Mouse (Mus musculus) brown adipose tissue, adult 24 weeks (tissue): ENCODE results near the gene Mmp25. TPM values are rescaled to one million over a fixed set of nuclear protein-coding genes. Genes with fewer than 3 reads are reported as not detected.

ENCODE experiments used
- H3K27ac ChIP-seq: fragments of 200-500 bp; replicated peaks from 2 replicates; pipeline ENCODE4 v1.5.1; 2012; ENCODE audit warnings: low read depth, mild to moderate bottlenecking, low read length
- H3K4me1 ChIP-seq: fragments of 200-500 bp; 2 replicates; pipeline ENCODE4 v1.6.1; 2012; ENCODE audit warnings: low read length, mixed read lengths; ENCODE audit not compliant: control insufficient read depth, insufficient read depth, insufficient read length
- H3K4me3 ChIP-seq: fragments of 200-500 bp; 2 replicates; pipeline ENCODE4 v1.5.1; 2012; ENCODE audit warnings: low read depth, mild to moderate bottlenecking, low read length, moderate library complexity; ENCODE audit not compliant: insufficient read depth
- polyA plus RNA-seq: library from polyadenylated mRNA; stranded (reverse); fragments of >200 nt; gene quantifications from 2 replicates; pipeline ENCODE4 v1.2.4, GENCODE M21; 2012; ENCODE audit not compliant: missing spikeins, insufficient read depth, insufficient read length

Gene Mmp25
- not detected in 2 replicates for polyA plus RNA-seq

DNA sequence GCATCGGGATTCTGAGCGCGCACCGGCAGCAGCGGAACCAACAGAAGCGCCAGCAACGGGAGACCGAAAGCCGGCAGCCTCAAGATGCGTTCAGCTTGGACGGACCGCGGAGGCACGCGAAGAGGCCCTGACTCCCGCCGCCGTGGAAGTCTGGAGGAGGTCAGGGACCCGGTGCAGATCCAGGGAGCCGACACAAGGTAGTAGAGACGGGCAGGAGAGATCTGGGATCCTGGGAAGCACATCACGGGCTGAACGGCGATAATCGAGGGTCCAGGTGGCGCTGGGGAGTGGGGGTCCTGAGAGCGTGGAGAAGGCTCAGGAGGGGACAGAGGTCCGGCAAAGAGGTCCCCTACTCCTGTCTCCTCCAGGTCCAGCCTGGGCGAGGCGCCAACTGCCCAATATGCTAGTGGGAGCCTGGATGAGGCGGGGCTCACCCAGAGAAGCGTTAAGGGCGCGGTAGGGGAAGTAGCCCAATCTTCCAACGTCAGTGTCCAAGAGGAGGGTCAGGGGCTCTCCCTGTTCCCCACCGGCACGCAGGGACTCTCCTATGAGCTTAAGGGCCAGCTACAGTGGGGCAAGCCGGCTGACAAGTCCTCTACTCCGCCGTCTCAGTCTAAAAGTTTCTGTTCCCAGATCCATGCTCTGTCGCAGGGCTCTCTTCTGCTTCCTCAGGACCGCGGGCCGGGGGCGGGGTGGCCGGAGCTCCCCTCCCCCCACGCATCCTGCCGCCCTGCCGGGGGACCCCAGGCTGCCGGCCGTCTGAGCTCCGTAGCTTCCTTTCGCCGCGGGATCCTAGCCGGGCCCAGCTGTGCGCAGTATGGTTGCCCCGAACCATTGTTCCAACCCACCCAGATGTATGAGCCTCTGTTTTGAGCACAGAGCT is at the start of gene Mmp25:
TSS of gene Mmp25 (minus strand) at position 665 of the 883 bp plus-strand sequence.
- no peaks in the 10 kb centered on the region for H3K4me1 ChIP-seq
- no peak within 1 kb of the TSS for H3K27ac ChIP-seq

DNA sequence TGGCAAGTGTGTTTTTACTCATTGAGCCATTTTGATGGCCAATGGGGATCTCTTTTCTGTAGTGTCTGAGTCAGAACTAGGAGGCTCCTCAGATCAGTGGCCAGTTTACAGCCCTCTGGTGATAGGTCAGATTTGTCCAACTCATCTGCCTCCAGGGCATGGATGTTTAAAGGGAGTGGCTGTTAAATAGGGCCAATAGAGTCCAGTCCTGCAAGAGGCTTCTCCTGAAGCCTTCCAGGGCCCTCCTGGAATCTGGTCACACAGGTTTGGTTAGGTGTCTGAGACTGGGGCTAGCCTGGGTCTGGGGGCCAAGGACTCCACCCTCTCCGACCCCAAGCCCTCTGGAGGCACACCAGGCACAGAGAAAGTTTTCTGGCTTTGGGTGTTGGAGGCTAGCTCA is 49.4 kb upstream of the Mmp25 start:
- Histone ChIP-seq H3K27ac (no peak overlapping the region), H3K4me1 (no peaks in the 10 kb centered on the region), H3K4me3 (no peak overlapping the region)

More for the DNA sequence above, at the start of gene Mmp25:
- H3K4me3 ChIP-seq, result peak within 1 kb of the TSS; percentile 58

DNA sequence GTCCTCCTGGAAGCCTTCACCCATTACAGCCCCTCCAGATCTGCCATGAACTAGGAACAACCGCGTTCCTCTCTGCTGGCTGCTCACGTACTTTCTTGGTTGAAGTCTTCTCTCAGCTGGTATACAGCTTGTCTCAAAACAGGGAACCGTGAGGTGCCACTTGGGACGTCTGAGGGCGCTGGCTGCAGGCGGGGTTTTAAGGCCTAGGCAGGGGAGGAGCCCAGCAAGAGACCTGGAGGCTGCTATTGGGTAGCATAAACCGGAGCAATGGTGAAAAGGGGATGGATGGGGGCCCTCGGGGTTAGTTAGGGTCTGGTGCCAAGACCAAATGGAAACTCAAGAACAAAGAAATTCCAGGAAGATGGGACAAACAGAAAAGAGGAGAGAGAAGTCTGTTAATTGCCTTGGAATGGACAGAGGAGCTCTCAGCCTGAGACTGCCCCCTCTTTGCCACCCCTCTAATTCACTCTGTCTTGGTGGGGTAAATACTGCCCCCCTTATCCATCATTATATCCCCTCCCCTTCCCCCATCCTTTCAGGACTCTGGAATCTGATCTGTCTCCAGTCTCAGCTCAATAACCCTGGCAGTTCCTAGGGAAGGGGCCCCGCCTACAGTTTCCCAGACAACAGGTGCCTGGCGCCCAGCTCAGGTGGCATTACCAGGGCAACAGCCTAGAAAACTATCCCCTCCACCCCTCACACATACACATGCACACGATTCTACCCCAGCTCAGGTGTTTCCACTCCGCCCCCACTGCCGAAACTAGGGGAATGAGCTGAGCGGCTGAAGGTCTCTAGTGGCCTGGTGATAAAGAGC is 39.0 kb upstream of the Mmp25 start, which contains the start of gene Cldn9:
TSS of gene Cldn9 (minus strand) at position 171 of the 817 bp plus-strand sequence.
- no peak within 1 kb of the TSS for H3K27ac ChIP-seq
- no peak within 1 kb of the TSS for H3K4me3 ChIP-seq
- no peaks in the 10 kb centered on the region for H3K4me1 ChIP-seq

DNA sequence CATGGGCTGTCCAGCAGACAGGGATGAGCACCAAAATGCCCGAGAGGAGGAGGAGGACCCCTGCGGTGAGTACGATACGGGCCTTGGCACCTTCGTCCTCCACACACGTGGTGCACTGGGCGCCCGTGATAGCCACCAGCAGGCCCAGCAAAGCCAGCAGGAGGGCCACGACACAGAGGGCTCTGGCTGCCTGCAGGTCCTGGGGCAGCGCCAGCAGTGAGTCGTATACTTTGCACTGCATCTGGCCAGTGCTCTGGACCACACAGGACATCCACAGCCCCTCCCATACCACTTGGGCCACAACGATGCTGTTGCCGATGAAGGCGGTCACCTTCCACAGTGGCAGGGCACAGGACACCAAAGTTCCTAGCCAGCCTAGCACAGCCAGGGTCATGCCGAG is 38.1 kb upstream of the Mmp25 start:
- no peak overlapping the region for H3K27ac ChIP-seq
- no peak overlapping the region for H3K4me3 ChIP-seq

GRCm38 (mm10) chr17:23682530-23682929 is 37.5 kb upstream of the Mmp25 start:
- H3K4me3 ChIP-seq, result no peak overlapping the region
- no peak overlapping the region for H3K27ac ChIP-seq
- no peaks in the 10 kb centered on the region for H3K4me1 ChIP-seq

More for the DNA sequence above, 38.1 kb upstream of the Mmp25 start:
- H3K4me1 ChIP-seq, result no peaks in the 10 kb centered on the region

GRCm38 (mm10) chr17:23682092-23682491 is 37.0 kb upstream of the Mmp25 start:
- Histone ChIP-seq H3K27ac (no peak overlapping the region), H3K4me1 (no peaks in the 10 kb centered on the region), H3K4me3 (no peak overlapping the region)

DNA sequence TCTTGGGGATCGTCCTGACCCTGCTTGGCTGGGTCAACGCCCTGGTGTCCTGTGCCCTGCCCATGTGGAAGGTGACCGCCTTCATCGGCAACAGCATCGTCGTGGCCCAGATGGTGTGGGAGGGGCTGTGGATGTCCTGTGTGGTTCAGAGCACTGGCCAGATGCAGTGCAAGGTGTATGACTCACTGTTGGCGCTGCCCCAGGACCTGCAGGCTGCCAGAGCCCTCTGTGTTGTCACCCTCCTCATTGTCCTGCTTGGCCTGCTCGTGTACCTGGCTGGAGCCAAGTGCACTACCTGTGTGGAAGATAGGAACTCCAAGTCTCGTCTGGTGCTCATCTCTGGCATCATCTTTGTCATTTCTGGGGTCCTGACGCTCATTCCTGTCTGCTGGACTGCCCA is 36.0 kb upstream of the Mmp25 start:
- H3K4me1 ChIP-seq, result no peaks in the 10 kb centered on the region

DNA sequence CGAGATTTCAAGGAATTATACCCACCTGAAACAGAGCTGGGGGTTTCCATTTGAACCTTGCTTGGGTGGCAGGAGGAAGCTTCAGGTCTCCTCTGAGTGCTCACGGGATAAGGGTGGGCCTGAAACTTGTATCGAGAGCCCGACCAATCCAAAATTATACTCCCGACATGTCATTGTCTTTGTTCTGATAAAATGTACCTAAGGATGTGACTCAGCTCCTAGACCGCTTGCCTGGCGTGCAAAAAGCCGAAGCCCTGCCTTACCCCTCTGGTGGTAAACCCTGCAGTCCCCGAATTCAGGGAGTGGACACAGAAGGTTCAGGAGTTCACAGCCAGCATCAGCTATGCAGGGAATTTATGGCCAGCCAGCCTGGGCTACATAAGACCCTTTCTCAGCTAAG is 35.3 kb upstream of the Mmp25 start:
- Histone ChIP-seq H3K27ac (no peak overlapping the region), H3K4me1 (no peaks in the 10 kb centered on the region), H3K4me3 (no peak overlapping the region)

More for the DNA sequence above, 36.0 kb upstream of the Mmp25 start:
- H3K27ac ChIP-seq, result no peak overlapping the region
- no peak overlapping the region for H3K4me3 ChIP-seq

DNA sequence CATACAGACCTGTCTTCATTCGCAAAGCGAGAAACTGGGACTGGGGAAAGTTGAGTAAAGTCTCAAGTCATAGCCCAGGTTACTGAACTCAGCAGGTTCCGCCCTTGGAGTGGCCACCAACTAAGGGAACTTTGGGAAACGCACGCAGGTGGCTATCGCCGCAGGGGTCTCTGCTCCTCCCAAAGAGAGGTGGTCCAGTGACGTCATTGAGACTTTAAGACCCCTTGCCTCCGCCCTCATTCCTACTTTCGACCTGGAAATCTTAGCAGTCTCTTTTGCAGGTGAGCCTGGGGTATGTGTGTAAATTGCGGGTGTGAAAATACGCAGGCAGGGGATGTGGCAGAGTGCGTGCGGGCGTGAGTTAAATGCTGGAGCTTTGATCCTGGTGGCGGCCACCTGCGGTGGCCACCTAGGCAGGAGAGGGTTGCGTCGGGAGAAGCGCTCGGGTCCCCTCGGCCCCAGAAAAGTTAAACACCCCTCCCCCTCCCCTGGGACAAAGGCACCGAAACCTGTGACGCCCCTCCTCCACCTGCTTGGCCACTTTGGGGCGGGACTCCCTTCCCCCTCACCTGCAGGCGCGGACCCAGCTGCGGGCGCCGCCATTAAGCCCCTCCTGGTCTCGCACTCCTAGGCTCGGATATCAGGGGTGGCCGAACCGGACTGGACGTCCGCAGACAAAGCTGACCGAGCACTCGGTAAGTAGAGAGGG is 34.2 kb upstream of the Mmp25 start, which contains the start of gene Cldn6:
TSS of gene Cldn6 (plus strand) at position 123 of the 709 bp plus-strand sequence.
- Histone ChIP-seq H3K4me1 (0 out of 2 replicates have a peak, but pooled peaks cover 4% of the 10 kb centered on the region), H3K27ac (no peak within 1 kb of the TSS), H3K4me3 (no peak within 1 kb of the TSS)

GRCm38 (mm10) chr17:23677236-23677679 is 32.2 kb upstream of the Mmp25 start, which contains the start of gene Tnfrsf12a:
Gene Tnfrsf12a, minus strand, starts transcription at chr17:23677468.
- H3K4me3 ChIP-seq, result peak within 1 kb of the TSS; percentile 81
- peaks cover 6% of the 10 kb centered on the region; the same call in 1 of the 2 replicates for H3K4me1 ChIP-seq
- H3K27ac ChIP-seq, result peak within 1 kb of the TSS; percentile 85

GRCm38 (mm10) chr17:23676473-23677031 is 31.5 kb upstream of the Mmp25 start:
- peak overlapping the region; percentile 85 for H3K27ac ChIP-seq
- H3K4me1 ChIP-seq, result peaks cover 6% of the 10 kb centered on the region; the same call in 1 of the 2 replicates
- peak overlapping the region; percentile 81 for H3K4me3 ChIP-seq

- H3K27ac ChIP-seq, result peak overlapping the region; percentile 73
- peaks cover 6% of the 10 kb centered on the region; the same call in 1 of the 2 replicates for H3K4me1 ChIP-seq
- peak overlapping the region; percentile 81 for H3K4me3 ChIP-seq
Measured at GRCm38 (mm10) chr17:23675564-23676281, 30.6 kb upstream of the Mmp25 start.

- H3K4me1 ChIP-seq, result peaks cover 6% of the 10 kb centered on the region; the same call in 1 of the 2 replicates
Measured at GRCm38 (mm10) chr17:23675127-23675526, 30.1 kb upstream of the Mmp25 start.

More at GRCm38 (mm10) chr17:23675127-23675526, 30.1 kb upstream of the Mmp25 start:
- Histone ChIP-seq H3K4me3 (peak overlapping the region; percentile 81), H3K27ac (peak overlapping the region; percentile 73)
